Mouse (Mus musculus) bone marrow, adult 2 months (tissue): ENCODE measurements around the gene Ngp. TPM values are rescaled to one million over a fixed set of nuclear protein-coding genes. Genes with fewer than 3 reads are reported as not detected.
"Not testable (repeated sequence)": the region's sequence is repeated elsewhere in the genome, so short reads cannot be mapped to it uniquely, and the experiment has no call there.

Source experiments
- H3K27ac ChIP-seq: fragments of 200-500 bp; 2 replicates; pipeline ENCODE4 v1.5.1; 2012; ENCODE audit warnings: low read depth, mild to moderate bottlenecking, control low read depth, inconsistent platforms, low read length; ENCODE audit not compliant: control insufficient read depth, poor library complexity, insufficient read depth
- H3K4me1 ChIP-seq: fragments of 200-500 bp; 2 replicates; pipeline ENCODE4 v1.6.1; 2011; ENCODE audit warnings: low read length; ENCODE audit not compliant: control insufficient read depth, insufficient read depth
- H3K4me3 ChIP-seq: fragments of 200-500 bp; replicated peaks from 2 replicates; pipeline ENCODE3; 2011; ENCODE audit warnings: mild to moderate bottlenecking, low read depth, low read length, control low read depth; ENCODE audit not compliant: control insufficient read depth
- CTCF ChIP-seq: fragments of 200-500 bp; IDR thresholded peaks from 2 replicates; pipeline ENCODE4 v1.5.1; 2011; ENCODE audit warnings: low read length, control low read depth; ENCODE audit not compliant: control insufficient read depth, insufficient read depth
- POLR2A ChIP-seq: fragments of 200-500 bp; IDR thresholded peaks from 2 replicates; pipeline ENCODE4 v1.6.1; 2011; ENCODE audit warnings: low read depth, mild to moderate bottlenecking, control low read depth, low read length, borderline replicate concordance; ENCODE audit not compliant: control insufficient read depth
- WGBS: fragments of 180-500 bp; shearing (Covaris S2); methylation state at CpG from one replicate; pipeline ENCODE4 v1.1.7; 2018; 5-methylcytosine and 5-hydroxymethylcytosine counted together
- polyA plus RNA-seq: library from polyadenylated mRNA; stranded (reverse); fragments of >200 nt; gene quantifications from 2 replicates; pipeline ENCODE4 v1.2.4, GENCODE M21; 2011; ENCODE audit warnings: low replicate concordance; ENCODE audit not compliant: missing spikeins, insufficient read depth, insufficient read length

Gene Ngp
- polyA plus RNA-seq, 1 experiment = 3,924 TPM

GRCm38 (mm10) chr9:110388011-110388410 is 31.5 kb upstream of the Ngp start:
- TF ChIP-seq CTCF (no peak), POLR2A (no peak)

GRCm38 (mm10) chr9:110390843-110391242 is 28.7 kb upstream of the Ngp start:
- Histone ChIP-seq H3K4me3 (no peak overlapping the region), H3K4me1 (no peaks in the 10 kb centered on the region), H3K27ac (no peak overlapping the region)
- no peak for TF ChIP-seq CTCF
- whole genome bisulfite sequencing = 77% methylated on average over 3 of the region's 3 CpGs

More at GRCm38 (mm10) chr9:110388011-110388410, 31.5 kb upstream of the Ngp start:
- Histone ChIP-seq H3K4me3 (no peak overlapping the region), H3K27ac (no peak overlapping the region), H3K4me1 (no peaks in the 10 kb centered on the region)
- 86% methylated on average over 7 of the region's 7 CpGs for WGBS

GRCm38 (mm10) chr9:110393295-110393694 is 26.3 kb upstream of the Ngp start:
- Histone ChIP-seq H3K27ac (no peak overlapping the region), H3K4me1 (no peaks in the 10 kb centered on the region), H3K4me3 (no peak overlapping the region)
- TF ChIP-seq POLR2A = no peak
- WGBS = 93% methylated on average over 4 of the region's 4 CpGs

GRCm38 (mm10) chr9:110400650-110401049 is 18.9 kb upstream of the Ngp start:
- no peaks in the 10 kb centered on the region for H3K4me1 ChIP-seq
- no peak overlapping the region for H3K4me3 ChIP-seq
- 82% methylated on average over 5 of the region's 5 CpGs for WGBS
- no peak overlapping the region for H3K27ac ChIP-seq
- TF ChIP-seq CTCF (no peak), POLR2A (no peak)

- peaks cover 1% of the 10 kb centered on the region; the same call in 1 of the 2 replicates for H3K4me1 ChIP-seq
- H3K4me3 ChIP-seq = no peak overlapping the region
- TF ChIP-seq POLR2A (no peak), CTCF (no peak)
- H3K27ac ChIP-seq = no peak overlapping the region
- 84% methylated on average over 2 of the region's 2 CpGs for WGBS
Observed at GRCm38 (mm10) chr9:110402731-110403130, 16.8 kb upstream of the Ngp start.

GRCm38 (mm10) chr9:110403240-110403639 is 16.3 kb upstream of the Ngp start:
- H3K4me3 ChIP-seq, H3K4me1 ChIP-seq, H3K27ac ChIP-seq: not testable (repeated sequence)
- 81% methylated on average over 4 of the region's 4 CpGs for WGBS

- 1% methylated on average over 41 of the region's 41 CpGs for WGBS
- peak overlapping the region; percentile 52 for H3K27ac ChIP-seq
- no peak for TF ChIP-seq POLR2A
- no peak for TF ChIP-seq CTCF
Observed at GRCm38 (mm10) chr9:110407311-110408098, 12.0 kb upstream of the Ngp start.

GRCm38 (mm10) chr9:110408099-110408773 is 11.3 kb upstream of the Ngp start, which contains the start of gene Ptpn23:
Gene Ptpn23 (minus strand): TSS chr9:110408213.
- 1% methylated on average over 39 of the region's 39 CpGs for WGBS
- TF ChIP-seq POLR2A = peak; percentile 19; the same call in 1 of the 2 replicates
- no peak for TF ChIP-seq CTCF
- peak within 1 kb of the TSS; percentile 94 for H3K4me3 ChIP-seq
- H3K27ac ChIP-seq = peak within 1 kb of the TSS; percentile 52
- H3K4me1 ChIP-seq = peaks cover 1% of the 10 kb centered on the region; the same call in 1 of the 2 replicates

More at GRCm38 (mm10) chr9:110407311-110408098, 12.0 kb upstream of the Ngp start:
- H3K4me3 ChIP-seq = peak overlapping the region; percentile 94
- H3K4me1 ChIP-seq = peaks cover 1% of the 10 kb centered on the region; the same call in 1 of the 2 replicates
